Mouse (Mus musculus) midbrain, embryonic 14.5 days (tissue): ENCODE data around the gene Ghdc. TPM values are rescaled to one million over a fixed set of nuclear protein-coding genes. Genes with fewer than 3 reads are reported as not detected.
A peak's percentile ranks its signal among the peaks of the same experiment; 100 is the strongest.

ENCODE experiments used
- ATAC-seq: fragments of 200-750 bp; cut with Nextera tagmentation; 2 replicates; pipeline ENCODE4 v1.8.0; 2017; ENCODE audit warnings: moderate number of reproducible peaks, moderate library complexity; ENCODE audit not compliant: low FRiP score, low TSS enrichment
- DNase-seq: peaks from one replicate; pipeline ENCODE4 v3.0.0-alpha.2; 2015
- H3K27ac ChIP-seq: fragments of 300-500 bp; sonication (generic); replicated peaks from 2 replicates; pipeline ENCODE4 v1.5.1; 2014; ENCODE audit warnings: mild to moderate bottlenecking, low read depth, low read length, moderate library complexity
- H3K27me3 ChIP-seq: fragments of 300-500 bp; sonication (generic); 2 replicates; pipeline ENCODE4 v1.6.1; 2014; ENCODE audit warnings: low read length, control low read depth, mixed read lengths; ENCODE audit not compliant: control insufficient read depth, insufficient read depth
- H3K36me3 ChIP-seq: fragments of 300-500 bp; sonication (generic); 2 replicates; pipeline ENCODE4 v1.6.1; 2014; ENCODE audit warnings: low read length, control low read depth; ENCODE audit not compliant: control insufficient read depth, insufficient read depth
- H3K4me1 ChIP-seq: fragments of 300-500 bp; sonication (generic); 2 replicates; pipeline ENCODE4 v1.6.1; 2014; ENCODE audit warnings: mild to moderate bottlenecking, antibody characterized with exemption, low read length, control low read depth; ENCODE audit not compliant: control insufficient read depth, insufficient read depth
- H3K4me2 ChIP-seq: fragments of 300-500 bp; sonication (generic); 2 replicates; pipeline ENCODE4 v1.6.1; 2014; ENCODE audit warnings: mild to moderate bottlenecking, low read length, moderate library complexity
- H3K4me3 ChIP-seq: fragments of 300-500 bp; sonication (generic); replicated peaks from 2 replicates; pipeline ENCODE4 v1.5.1; 2014; ENCODE audit warnings: low read depth, low read length
- H3K9ac ChIP-seq: fragments of 300-500 bp; sonication (generic); replicated peaks from 2 replicates; pipeline ENCODE4 v1.6.1; 2014; ENCODE audit warnings: mild to moderate bottlenecking, low read length, moderate library complexity
- H3K9me3 ChIP-seq: fragments of 300-500 bp; sonication (generic); 2 replicates; pipeline ENCODE4 v1.6.1; 2016; ENCODE audit warnings: low read length, control low read depth, mixed read lengths; ENCODE audit not compliant: control insufficient read depth
- WGBS: fragments of 180-500 bp; shearing (Covaris S2); extraction: QIAGEN DNeasy Blood & Tissue Kit; methylation state at CpG from one replicate; pipeline ENCODE4 v1.1.7; 2014; 5-methylcytosine and 5-hydroxymethylcytosine counted together
- polyA plus RNA-seq: library from polyadenylated mRNA; unstranded; fragments of >200 nt; fragmentation: Nextera tagmentation; extraction: Ambion mirVana; gene quantifications from 2 replicates; pipeline ENCODE4 v1.2.1, GENCODE M21; 2014

The Ghdc gene
- 3.0 TPM in 2 replicates for polyA plus RNA-seq

GRCm38 (mm10) chr11:100770646-100771408 lies at the start of gene Ghdc:
TSS of gene Ghdc (minus strand) at chr11:100770957.
- H3K9ac ChIP-seq, result peak within 1 kb of the TSS; percentile 9; the same call in 1 of the 2 replicates
- H3K9me3 ChIP-seq, result no peaks in the 10 kb centered on the region
- peak within 1 kb of the TSS; percentile 45 for H3K4me2 ChIP-seq
- WGBS, result 29% methylated on average over 17 of the region's 17 CpGs
- H3K4me1 ChIP-seq, result peaks cover 3% of the 10 kb centered on the region; the same call in 1 of the 2 replicates
- ATAC-seq (no peak), DNase-seq (peak; percentile 75)
- H3K4me3 ChIP-seq, result peak within 1 kb of the TSS; percentile 38
- H3K36me3 ChIP-seq, result no peaks in the 10 kb centered on the region
- H3K27me3 ChIP-seq, result no peaks in the 10 kb centered on the region
- no peak within 1 kb of the TSS for H3K27ac ChIP-seq

- Histone ChIP-seq H3K9ac (no peak overlapping the region), H3K9me3 (no peaks in the 10 kb centered on the region), H3K4me1 (no peaks in the 10 kb centered on the region), H3K4me2 (no peak overlapping the region), H3K27ac (no peak overlapping the region), H3K36me3 (no peaks in the 10 kb centered on the region), H3K4me3 (no peak overlapping the region), H3K27me3 (no peaks in the 10 kb centered on the region)
- no peak for DNase-seq
- 82% methylated on average over 8 of the region's 8 CpGs for whole genome bisulfite sequencing
- ATAC-seq, result no peak
Measured at GRCm38 (mm10) chr11:100820047-100820446, 49.3 kb upstream of the Ghdc start.

- H3K9ac ChIP-seq, result no peak overlapping the region
- 93% methylated on average over 16 of the region's 16 CpGs for WGBS
- ATAC-seq, result no peak
- no peak overlapping the region for H3K27ac ChIP-seq
- no peak for DNase-seq
- no peaks in the 10 kb centered on the region for H3K36me3 ChIP-seq
- H3K27me3 ChIP-seq, result no peaks in the 10 kb centered on the region
- H3K4me3 ChIP-seq, result no peak overlapping the region
- H3K9me3 ChIP-seq, result no peaks in the 10 kb centered on the region
- no peak overlapping the region for H3K4me2 ChIP-seq
- no peaks in the 10 kb centered on the region for H3K4me1 ChIP-seq
Measured at GRCm38 (mm10) chr11:100819626-100820025, 48.9 kb upstream of the Ghdc start.

GRCm38 (mm10) chr11:100819048-100819447 lies 48.3 kb upstream of the Ghdc start:
- 84% methylated on average over 8 of the region's 8 CpGs for WGBS

GRCm38 (mm10) chr11:100818359-100819012 lies 47.7 kb upstream of the Ghdc start:
- DNase-seq (no peak), ATAC-seq (no peak)
- Histone ChIP-seq H3K27ac (no peak overlapping the region), H3K27me3 (no peaks in the 10 kb centered on the region), H3K4me3 (no peak overlapping the region), H3K9me3 (no peaks in the 10 kb centered on the region), H3K4me1 (no peaks in the 10 kb centered on the region), H3K9ac (no peak overlapping the region), H3K4me2 (no peak overlapping the region), H3K36me3 (no peaks in the 10 kb centered on the region)
- 94% methylated on average over 15 of the region's 15 CpGs for WGBS

More at GRCm38 (mm10) chr11:100819048-100819447, 48.3 kb upstream of the Ghdc start:
- no peak overlapping the region for H3K4me2 ChIP-seq
- no peak overlapping the region for H3K9ac ChIP-seq
- H3K4me3 ChIP-seq, result no peak overlapping the region
- no peak overlapping the region for H3K27ac ChIP-seq
- no peaks in the 10 kb centered on the region for H3K4me1 ChIP-seq
- no peaks in the 10 kb centered on the region for H3K9me3 ChIP-seq
- no peaks in the 10 kb centered on the region for H3K36me3 ChIP-seq
- DNase-seq (no peak), ATAC-seq (no peak)
- no peaks in the 10 kb centered on the region for H3K27me3 ChIP-seq

GRCm38 (mm10) chr11:100817311-100817710 lies 46.6 kb upstream of the Ghdc start:
- no peaks in the 10 kb centered on the region for H3K27me3 ChIP-seq
- no peak overlapping the region for H3K27ac ChIP-seq
- no peak overlapping the region for H3K4me2 ChIP-seq
- H3K4me1 ChIP-seq, result no peaks in the 10 kb centered on the region
- 79% methylated on average over 9 of the region's 9 CpGs for whole genome bisulfite sequencing
- H3K9ac ChIP-seq, result no peak overlapping the region
- DNase-seq, result no peak
- ATAC-seq, result no peak
- H3K9me3 ChIP-seq, result no peaks in the 10 kb centered on the region
- H3K36me3 ChIP-seq, result no peaks in the 10 kb centered on the region
- no peak overlapping the region for H3K4me3 ChIP-seq

- Histone ChIP-seq H3K27ac (no peak overlapping the region), H3K9me3 (no peaks in the 10 kb centered on the region), H3K36me3 (no peaks in the 10 kb centered on the region), H3K4me2 (no peak overlapping the region), H3K27me3 (no peaks in the 10 kb centered on the region), H3K4me3 (no peak overlapping the region), H3K9ac (no peak overlapping the region), H3K4me1 (no peaks in the 10 kb centered on the region)
- ATAC-seq, result no peak
- WGBS, result 83% methylated on average over 4 of the region's 4 CpGs
- DNase-seq, result no peak
Measured at GRCm38 (mm10) chr11:100816801-100817200, 46.0 kb upstream of the Ghdc start.

GRCm38 (mm10) chr11:100816342-100816741 lies 45.6 kb upstream of the Ghdc start:
- WGBS, result 94% methylated on average over 3 of the region's 3 CpGs
- Histone ChIP-seq H3K36me3 (no peaks in the 10 kb centered on the region), H3K27me3 (no peaks in the 10 kb centered on the region), H3K4me2 (no peak overlapping the region), H3K9me3 (no peaks in the 10 kb centered on the region), H3K4me3 (no peak overlapping the region), H3K27ac (no peak overlapping the region), H3K4me1 (no peaks in the 10 kb centered on the region), H3K9ac (no peak overlapping the region)
- DNase-seq, result no peak
- no peak for ATAC-seq

GRCm38 (mm10) chr11:100814498-100814897 lies 43.7 kb upstream of the Ghdc start:
- no peaks in the 10 kb centered on the region for H3K27me3 ChIP-seq
- H3K27ac ChIP-seq, result no peak overlapping the region
- H3K9ac ChIP-seq, result no peak overlapping the region
- WGBS, result 78% methylated on average over 13 of the region's 13 CpGs
- H3K4me1 ChIP-seq, result no peaks in the 10 kb centered on the region
- ATAC-seq (no peak), DNase-seq (no peak)
- H3K4me3 ChIP-seq, result no peak overlapping the region
- H3K9me3 ChIP-seq, result no peaks in the 10 kb centered on the region
- no peak overlapping the region for H3K4me2 ChIP-seq
- no peaks in the 10 kb centered on the region for H3K36me3 ChIP-seq
